Mouse (Mus musculus) layer of hippocampus, postnatal 10 days (tissue): ENCODE measurements at regions not wholly inside any gene's neighbourhood (a gene's known extent, or its start where the extent isn't known, plus 50 kb on each side); places are given as distances from the start of the nearest gene placed in this dataset.

Experiments
- DNase-seq, 2 experiments: peaks; one replicate each; pipeline ENCODE4 v3.0.0; 2021; ENCODE audit warnings: low spot score in 2 of 2

DNA sequence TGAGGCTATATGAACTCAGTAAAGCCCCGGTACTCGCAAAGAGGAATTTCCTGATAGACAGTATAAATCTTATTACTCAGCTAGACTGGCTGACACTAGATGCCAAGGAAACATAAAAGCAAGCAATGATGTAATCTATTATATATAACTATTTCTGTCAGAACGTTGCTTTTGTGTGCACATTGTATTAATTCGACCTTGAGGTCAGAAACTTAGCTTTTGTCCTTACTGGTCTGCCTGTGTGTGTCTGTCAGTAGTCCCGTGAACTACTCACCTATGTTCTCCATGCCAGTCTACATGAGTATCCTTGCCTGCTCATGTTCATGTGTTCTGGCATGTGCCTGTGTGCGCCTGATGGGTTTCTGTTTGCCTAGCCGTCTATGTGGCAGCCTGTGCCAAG lies 70.5 kb downstream of the Tmx1 start:
- DNase-seq: no peak

DNA sequence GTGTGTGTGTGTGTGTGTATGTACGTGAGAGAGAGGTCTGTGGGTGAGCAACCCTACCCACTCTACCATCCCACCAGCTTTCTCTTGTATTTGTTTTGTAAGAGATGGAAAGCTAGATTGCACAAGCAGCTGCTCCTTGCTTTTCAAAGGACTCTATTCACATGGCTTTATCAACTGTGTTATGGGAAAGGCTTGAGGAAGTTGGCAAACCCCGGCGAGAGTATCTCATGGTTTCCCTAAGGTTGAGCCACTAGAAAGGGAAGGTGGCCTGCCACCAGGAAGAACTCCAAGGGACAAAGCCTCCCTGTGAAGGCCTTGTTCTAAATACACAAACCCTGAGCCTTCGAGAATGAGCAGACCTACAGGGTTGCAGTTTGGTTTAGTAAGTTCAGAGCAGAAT lies 71.8 kb downstream of the Tmx1 start:
- DNase-seq: no peak

DNA sequence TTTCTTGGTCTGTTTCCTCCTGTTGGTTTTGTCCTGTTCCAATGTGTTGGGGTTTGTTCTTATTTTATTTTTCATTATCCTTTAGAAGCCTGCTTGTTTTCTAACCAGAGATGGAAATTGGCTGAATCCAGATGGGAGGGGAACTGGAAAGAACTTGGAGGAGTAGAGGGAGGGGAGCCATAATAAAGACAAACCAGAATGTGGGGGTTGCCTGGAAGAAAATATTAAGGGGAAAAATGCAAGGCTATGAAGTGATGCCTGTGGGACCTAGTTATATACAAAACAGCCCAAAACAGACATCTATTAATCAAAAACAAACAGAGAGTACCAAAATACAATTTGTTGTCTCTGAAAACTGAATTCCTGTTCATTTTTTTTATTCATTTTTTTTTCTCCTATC lies 78.8 kb downstream of the Tmx1 start:
- DNase-seq: no peak

DNA sequence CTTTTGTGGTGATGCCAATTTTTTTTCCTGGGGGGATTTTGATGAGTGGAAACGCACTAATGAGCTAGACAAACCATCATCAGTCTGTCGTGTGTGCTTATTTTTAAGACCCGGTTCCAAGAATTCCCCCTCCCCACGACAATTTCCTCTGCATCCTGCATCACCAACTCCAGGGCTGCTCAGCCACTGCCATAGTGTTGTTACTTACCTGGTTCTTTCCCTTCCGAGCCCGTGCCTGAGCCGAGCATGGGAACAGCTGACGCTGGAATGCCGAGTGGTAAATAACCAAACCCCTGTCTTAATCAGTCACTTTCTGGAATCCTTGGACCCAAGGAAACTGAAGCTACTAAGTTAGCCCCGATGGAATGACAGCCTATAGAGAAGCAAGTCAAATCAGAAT lies 79.3 kb downstream of the Tmx1 start:
- no peak for DNase-seq

DNA sequence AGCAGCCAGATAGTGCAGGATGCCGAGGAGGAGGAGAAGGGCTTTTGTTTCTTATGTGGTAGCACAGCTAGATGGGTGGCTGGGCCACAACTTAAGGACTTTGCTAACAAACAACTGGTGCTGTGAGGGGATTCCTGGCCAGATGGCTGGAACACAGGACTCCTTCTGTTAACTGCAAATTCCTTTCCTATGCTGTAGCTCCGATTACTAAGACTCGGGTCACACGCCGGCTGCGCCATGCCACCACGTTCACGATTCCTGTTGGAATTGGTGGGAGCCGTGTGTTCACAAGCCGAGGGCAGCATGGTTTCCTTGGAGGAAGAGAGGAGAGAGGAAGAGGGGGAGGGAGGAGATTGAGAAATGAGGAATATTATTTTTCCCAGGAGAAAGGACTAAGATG lies 79.9 kb downstream of the Tmx1 start:
- peak in 1 of 2 experiments; percentile 29 for DNase-seq

DNA sequence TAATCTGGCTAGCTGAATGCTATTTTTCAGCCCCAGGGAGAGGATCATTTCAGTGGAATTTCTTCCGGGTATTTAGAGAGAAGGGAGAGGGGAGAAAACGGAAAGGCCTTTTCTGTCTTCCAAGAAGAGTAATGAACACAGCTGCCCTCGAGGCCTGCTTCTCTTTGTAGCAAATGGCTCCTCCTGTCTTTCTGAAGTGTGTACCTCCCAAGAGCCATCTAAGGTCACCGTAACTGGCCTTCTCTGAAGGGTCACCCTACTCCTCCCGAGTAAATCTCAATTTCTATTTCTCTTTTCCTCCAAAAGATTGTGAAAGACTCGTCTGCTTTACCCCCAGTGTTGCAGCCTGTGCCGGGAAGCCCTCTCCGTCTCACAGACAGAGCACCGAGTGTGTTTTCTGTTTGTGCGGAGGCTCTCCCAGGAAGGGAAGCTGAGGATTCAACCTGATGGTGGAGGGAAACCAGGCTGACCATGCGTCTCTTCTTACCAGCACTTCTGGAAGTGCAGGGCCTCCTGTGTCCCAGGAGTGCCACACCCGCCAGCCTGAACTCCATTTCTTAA lies 80.6 kb downstream of the Tmx1 start:
- DNase-seq: no peak

DNA sequence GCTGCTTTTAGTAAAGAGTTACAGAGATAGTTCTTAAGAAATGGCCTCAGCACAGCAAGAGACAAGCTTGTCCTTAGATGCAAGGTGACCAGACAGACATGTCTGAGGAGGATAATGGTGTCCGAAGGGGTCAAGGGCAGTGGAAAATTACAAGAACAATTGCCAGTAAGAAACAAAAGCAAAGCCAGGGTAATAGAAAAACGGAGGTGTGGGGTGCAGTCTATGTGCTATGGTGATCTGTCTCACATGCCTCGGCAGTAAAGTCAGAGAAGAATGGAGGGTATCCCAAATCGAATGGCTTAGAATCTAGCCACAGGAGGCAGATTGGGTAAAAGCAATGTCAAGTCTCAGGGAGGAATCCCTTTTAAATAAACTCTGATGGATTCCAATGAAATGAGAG lies 86.2 kb downstream of the Tmx1 start:
- DNase-seq: no peak

DNA sequence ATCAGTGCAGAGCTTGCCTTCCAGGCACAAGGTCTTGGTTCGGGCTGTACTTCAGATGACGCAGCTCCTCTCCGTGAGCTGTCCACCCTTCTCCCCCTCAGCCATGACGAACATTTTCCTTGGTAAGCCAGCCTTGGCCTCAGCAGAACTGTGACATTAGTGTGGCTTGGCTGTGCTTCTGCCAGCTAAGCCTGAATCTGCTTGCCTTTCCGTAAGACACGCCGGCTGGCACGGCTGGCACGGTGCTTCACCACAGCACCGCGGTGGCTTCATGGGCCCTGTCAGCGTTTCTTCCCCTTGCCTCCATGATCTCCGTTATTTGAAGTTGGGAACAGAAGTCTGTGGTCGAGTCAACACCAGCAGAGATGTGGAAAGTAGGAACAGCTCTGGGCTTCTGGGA lies 87.0 kb downstream of the Tmx1 start:
- no peak for DNase-seq

DNA sequence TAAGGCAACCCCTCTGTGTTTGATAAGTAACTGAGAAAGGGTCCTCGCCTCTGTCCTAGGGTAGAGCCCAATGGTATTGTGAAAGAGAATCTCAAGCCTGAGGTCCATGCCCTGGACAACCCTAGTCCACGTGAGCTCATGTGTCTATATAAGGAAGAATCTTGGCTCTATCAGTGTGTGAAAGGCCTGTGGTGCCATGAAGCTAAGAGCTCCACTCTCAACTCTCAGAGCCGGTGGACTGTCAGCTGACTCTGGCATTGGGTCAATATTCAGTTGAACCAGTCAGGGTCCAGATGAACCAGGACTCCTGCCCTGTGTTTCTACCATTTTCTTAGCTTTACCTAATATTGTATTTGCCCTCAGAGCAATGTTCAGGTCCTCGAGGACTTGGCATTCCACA lies 88.5 kb downstream of the Tmx1 start:
- DNase-seq: no peak

DNA sequence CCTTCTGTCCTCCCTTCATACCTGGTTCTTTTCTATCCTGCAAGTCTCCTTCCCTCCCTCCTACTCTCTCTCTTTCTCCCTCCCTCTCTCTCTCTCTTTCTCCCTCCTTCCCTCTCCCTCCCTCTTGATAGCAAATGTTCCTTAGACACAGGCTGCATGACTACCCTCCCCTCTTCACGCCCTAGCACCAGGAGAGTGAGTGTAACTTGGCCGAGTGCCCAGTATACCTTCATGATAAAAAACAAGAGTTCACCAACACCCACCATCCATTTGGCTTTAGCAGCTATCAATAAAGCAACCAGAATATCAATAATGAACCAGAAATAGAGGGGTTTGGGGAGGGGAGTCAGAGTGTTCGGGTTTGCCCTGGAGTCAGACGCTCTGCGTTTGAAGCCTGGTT lies 90.4 kb downstream of the Tmx1 start:
- no peak for DNase-seq

DNA sequence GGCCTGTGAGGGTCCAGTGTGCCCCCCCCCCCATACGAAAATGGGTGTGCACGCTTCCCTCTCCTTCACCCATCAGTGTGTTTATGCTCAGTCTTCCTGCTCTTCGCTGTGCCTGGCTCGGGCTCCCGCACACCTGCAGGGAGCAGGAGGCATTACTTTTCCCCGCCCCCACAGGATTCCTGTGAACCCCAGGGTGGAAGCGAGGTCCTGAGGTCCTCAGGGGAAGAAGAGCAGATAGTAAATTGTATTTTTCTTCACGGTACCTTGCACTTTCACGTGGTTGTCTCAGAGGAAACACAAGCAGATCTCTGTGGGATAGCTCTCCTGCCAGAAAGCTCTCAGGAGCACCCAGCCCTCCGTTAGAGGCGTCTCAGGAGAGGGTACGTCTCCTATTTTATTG lies 91.4 kb downstream of the Tmx1 start:
- no peak for DNase-seq

DNA sequence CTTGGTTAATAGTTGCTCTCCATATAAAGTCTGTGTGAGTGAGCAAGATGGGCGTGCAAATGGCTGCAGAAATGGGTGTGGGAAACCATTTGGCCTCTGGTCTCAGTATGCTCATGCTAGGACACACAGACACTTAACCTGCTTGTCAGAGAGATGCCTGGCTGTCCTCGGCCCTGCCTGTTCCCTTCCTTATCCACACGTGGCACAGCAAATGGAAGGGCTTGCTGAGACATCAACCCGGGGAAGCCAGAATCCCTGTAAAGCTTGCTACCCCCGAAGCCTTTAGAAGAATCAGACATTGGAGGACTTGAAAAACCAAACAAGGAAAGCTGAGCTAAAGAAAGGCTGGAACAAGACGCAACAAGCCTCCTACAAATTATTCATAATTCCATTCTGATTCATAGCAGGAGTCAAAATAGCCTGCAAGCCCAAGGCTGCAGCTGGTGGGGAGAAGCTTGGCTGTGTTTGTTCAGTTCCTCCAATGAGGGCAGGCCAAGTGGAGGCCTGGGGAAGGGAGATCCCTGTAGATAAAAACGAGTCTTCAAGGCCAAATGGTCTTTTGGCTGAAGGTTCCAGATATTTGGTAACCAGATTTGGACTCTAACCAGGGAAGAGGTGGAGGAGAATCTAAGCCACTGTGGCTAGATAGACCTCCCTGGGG lies 92.1 kb downstream of the Tmx1 start:
- no peak for DNase-seq

DNA sequence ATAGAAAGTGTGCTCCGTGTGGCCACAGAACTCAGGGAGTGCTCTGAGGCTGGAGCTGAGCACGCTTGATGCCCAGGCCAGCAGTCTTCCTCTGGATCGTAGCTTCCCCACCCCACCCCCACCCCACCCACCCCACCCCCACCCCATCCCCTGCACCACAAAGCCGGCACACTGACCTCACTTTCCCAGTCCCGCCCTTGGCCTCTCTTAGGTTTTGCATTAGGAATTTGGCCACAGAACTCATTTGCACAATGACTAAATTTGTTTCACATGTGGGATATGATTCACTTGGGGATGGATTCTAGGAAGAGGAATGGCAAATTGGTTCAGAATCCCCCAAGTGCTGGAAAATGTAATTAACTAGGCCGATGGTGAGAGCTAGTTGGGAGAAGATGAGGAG lies 94.3 kb downstream of the Tmx1 start:
- no peak for DNase-seq

DNA sequence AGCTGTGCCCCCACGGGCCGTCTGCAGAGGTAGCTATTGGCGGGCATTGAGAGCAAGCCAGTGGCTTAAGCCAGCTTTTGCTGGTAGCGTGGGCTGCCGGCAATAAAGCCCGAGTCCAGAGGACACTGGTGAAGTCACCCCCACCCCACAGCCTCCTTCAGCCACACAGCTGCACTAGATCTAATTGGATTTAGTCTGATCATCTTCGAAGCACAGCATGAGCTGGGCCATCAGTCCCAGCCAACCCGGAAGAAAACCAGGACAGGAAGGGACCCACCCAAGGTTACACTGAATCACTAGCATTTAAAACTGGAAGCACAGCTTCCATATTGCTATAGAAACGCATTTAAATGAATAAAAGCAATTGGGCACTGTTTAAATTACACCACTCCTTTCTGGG lies 96.4 kb downstream of the Tmx1 start:
- no peak for DNase-seq

DNA sequence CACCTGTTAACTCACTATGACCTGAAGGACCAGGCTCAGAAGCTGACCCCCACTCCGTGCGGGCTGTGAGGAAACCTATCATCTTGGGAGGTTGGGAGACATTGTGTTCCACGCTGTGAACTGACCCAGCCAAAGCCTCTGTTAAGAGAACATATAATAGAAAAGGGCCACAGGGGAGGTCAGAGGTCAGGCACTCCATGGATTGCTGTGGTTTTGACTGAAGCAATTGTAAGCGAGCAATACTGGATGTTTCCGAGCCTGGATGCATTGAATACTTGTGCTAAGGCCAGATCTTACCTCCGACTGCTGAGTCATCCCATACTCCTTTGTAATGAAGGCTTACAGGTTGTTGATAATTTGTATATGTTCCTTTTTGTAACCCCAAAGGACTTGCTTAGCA lies 101.0 kb downstream of the Tmx1 start:
- no peak for DNase-seq

DNA sequence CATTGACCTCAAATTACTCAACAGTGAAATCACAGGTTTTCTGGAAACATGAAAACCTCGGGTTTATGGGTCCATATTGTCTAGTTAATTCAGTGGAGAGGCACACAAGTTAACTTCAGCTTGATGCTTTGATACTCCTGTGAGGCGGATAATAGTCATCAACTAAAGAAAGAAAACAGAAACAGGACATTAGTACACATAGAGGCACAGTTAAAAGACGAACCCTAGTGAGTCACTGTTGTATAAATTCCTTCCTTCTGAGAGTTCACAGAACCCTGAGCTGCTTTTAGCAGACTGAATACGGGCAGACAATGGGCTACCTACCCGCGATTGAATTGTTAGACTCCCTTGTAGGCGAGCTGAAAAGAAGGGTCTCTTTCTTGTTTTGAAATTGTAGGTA lies 101.7 kb downstream of the Tmx1 start:
- no peak for DNase-seq

DNA sequence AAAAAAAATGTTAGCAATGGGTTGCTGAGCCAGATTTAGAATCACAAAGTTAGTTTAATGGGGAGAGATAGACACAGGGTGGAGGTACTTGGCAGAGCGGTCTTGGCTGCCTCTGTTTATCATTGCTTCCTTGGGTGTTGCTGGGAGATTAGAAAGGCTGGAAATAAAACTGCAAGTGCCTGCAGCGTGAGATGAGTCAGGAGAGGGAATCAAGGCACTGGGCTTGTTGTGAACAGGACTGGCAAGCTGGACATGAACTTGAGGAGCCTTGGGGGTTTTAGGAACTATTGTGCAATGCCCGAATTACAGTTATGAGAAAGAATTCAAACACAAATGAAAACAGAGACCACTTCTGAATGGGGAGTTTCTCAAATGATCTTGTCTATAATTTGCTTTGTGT lies 102.8 kb downstream of the Tmx1 start:
- no peak for DNase-seq

DNA sequence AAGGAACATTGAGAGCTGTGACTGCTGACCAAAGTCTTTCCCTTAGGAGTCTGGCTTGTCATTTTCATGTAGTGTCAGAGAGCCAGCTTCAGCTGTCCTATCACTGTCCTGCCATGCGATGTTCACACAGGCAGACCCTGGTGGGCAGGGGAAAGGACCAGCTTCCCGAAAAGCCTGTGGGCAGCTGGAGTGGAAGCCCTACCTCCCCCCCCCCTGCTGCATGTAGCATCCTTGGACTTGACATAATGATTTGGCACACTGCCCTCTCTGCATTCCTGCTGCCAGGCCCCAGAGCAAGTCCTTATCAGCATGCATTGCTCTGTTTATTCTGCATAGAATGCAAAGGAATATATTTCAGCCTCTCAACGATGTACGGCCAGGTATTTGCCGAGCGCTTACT lies 103.9 kb downstream of the Tmx1 start:
- DNase-seq: no peak

DNA sequence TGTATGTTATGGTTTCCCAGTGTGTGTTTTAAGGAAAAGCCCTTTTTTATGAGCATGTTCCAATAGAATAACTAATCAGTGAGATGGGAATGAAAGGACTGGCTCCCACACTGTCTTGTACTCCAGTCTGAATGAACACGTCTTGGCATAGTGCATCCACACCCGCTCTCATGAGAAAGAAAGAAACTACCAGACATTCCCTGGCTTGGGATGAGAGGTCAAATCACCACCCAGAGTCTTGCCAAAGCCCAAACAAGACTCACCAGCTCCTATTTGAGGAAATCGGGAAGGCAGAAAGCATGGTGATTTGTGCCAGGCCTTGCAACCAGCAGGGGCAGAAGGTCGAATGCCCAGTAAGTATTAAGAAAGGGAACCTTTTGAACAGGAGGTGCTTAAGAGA lies 110.6 kb downstream of the Tmx1 start:
- no peak for DNase-seq

DNA sequence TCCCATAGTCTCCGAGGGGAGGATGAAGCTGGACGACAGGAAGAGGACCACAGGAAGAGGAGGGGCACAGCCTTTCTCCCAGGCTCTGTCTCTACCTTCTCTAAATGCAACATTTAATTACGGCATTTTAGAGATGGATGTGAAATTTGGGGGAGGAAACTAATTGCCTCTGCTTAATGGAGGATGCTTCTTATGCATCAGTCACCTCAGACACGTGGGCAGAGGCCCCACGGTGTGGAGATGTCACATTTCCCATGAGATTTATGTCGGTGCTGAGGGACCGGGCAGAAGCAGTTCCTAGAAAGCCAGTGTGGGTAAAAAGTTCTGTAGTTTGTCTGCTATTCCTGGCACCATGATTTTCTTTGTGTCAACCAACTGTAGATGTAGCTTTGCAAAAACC lies 122.8 kb downstream of the Tmx1 start:
- no peak for DNase-seq

DNA sequence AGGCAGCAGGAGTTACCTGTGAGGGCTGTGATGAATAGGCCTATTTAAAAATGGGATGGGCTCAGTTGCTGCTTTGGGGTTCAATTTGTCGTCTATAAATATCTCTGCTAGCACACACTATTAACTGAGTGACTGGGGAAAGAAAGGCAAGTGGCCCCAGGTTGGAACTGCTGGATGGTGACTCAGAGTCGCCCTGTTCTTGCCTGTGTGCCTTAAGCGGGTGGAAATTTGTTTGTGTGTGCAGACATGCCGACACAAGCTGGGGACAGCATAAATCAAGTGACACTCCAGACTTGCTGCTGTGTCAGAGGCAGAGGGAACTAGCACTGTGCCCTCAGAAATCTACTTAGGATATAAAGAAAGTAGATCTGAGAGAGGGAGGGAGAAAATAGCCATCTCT lies 124.9 kb downstream of the Tmx1 start:
- DNase-seq: no peak

DNA sequence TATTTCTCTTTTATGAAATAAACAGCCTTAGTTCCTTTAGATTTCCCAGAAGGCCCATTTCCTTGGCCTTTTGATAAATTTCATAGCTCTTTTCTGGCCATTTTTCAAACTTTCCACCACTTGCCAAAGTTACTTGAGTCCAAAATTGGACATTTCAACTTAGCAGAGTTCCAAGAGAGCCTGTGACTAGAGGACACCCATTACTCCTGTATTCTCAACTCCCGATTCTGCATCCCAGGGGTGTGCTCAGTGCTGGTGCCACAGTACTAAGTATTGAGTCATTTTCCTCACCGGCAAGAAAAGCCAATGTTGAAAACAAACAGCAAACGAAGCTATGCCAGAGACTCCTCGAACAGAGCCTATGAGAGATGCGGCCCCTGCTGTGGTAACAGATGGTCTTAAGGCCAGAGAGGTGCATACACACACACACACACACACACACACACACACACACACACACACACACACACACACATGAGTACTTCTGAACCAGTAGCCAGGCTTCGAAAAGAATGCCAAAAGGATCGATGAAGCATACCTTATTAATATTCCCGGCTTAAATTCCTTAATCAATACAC lies 126.5 kb downstream of the Tmx1 start:
- DNase-seq: no peak

DNA sequence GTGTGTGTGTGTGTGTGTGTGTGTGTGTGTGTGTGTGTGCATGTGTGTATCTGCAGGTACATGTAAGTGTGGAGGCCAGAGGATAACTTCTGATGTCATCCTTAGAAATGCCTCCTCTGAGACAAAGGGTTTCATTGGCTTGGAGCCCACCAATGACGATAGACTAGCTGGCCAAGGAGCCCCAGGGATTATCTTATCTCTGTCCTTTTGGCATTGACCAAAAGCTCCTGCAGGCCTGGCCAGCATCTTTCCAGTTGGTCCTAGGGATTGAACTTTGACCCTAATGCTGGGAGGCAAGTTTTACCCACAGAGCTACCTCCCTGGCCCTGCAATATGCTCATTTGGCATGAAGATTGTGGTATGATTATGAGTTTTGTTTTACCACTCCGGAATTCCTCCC lies 133.3 kb downstream of the Tmx1 start:
- DNase-seq: no peak
